Mouse (Mus musculus) spleen, postnatal 10 days (tissue): ENCODE data around the gene Trpm6.
A peak's percentile ranks its signal among the peaks of the same experiment; 100 is the strongest.

Experiments used
- DNase-seq, 2 experiments: peaks; one replicate each; pipeline ENCODE4 v3.0.0; 2021 to 2022; ENCODE audit warnings: low spot score in 2 of 2

The Trpm6 gene

GRCm38 (mm10) chr19:18749598-18750339 lies at the start of gene Trpm6:
TSS of gene Trpm6 (plus strand) at chr19:18749983.
- DNase-seq, result no peak

GRCm38 (mm10) chr19:18708101-18708500 lies 41.7 kb upstream of the Trpm6 start:
- no peak for DNase-seq

- DNase-seq, result no peak
Measured at GRCm38 (mm10) chr19:18710903-18711302, 38.9 kb upstream of the Trpm6 start.

- DNase-seq, result no peak
Measured at GRCm38 (mm10) chr19:18711589-18711988, 38.2 kb upstream of the Trpm6 start.

GRCm38 (mm10) chr19:18712153-18712865 lies 37.5 kb upstream of the Trpm6 start:
- peak in 1 of 2 experiments; percentile 12 for DNase-seq

- DNase-seq, result peak; percentile 97 to 100
Measured at GRCm38 (mm10) chr19:18712866-18713300, 36.9 kb upstream of the Trpm6 start, which contains the start of gene D030056L22Rik. TSS of gene D030056L22Rik (plus strand) at chr19:18713193.

GRCm38 (mm10) chr19:18713357-18713756 lies 36.4 kb upstream of the Trpm6 start:
- peak; percentile 73 to 77 for DNase-seq

GRCm38 (mm10) chr19:18716374-18716773 lies 33.4 kb upstream of the Trpm6 start:
- peak; percentile 61 to 83 for DNase-seq

- no peak for DNase-seq
Measured at GRCm38 (mm10) chr19:18720337-18720736, 29.4 kb upstream of the Trpm6 start.

GRCm38 (mm10) chr19:18725186-18725585 lies 24.6 kb upstream of the Trpm6 start:
- no peak for DNase-seq

GRCm38 (mm10) chr19:18730255-18730654 lies 19.5 kb upstream of the Trpm6 start:
- DNase-seq, result no peak

- DNase-seq, result no peak
Measured at GRCm38 (mm10) chr19:18731077-18731476, 18.7 kb upstream of the Trpm6 start.

GRCm38 (mm10) chr19:18735901-18736300 lies 13.9 kb upstream of the Trpm6 start:
- no peak for DNase-seq

GRCm38 (mm10) chr19:18739146-18739545 lies 10.6 kb upstream of the Trpm6 start:
- DNase-seq, result no peak

- DNase-seq, result no peak
Measured at GRCm38 (mm10) chr19:18743946-18744345, 5.8 kb upstream of the Trpm6 start.

- DNase-seq, result no peak
Measured at GRCm38 (mm10) chr19:18746576-18747340, 3.0 kb upstream of the Trpm6 start.

- no peak for DNase-seq
Measured at GRCm38 (mm10) chr19:18747379-18747778, 2.4 kb upstream of the Trpm6 start.

- DNase-seq, result no peak
Measured at GRCm38 (mm10) chr19:18757191-18757590, 7.4 kb downstream of the Trpm6 start.

- DNase-seq, result no peak
Measured at GRCm38 (mm10) chr19:18757706-18758105, 7.9 kb downstream of the Trpm6 start.

- no peak for DNase-seq
Measured at GRCm38 (mm10) chr19:18758269-18758668, 8.5 kb downstream of the Trpm6 start.

GRCm38 (mm10) chr19:18758916-18759315 lies 9.1 kb downstream of the Trpm6 start:
- no peak for DNase-seq

GRCm38 (mm10) chr19:18766399-18766798 lies 16.6 kb downstream of the Trpm6 start:
- DNase-seq, result no peak
